Mouse (Mus musculus) cerebellum, adult 8-10 months (tissue): ENCODE results near the gene Tcf15.

Experiments
- DNase-seq: peaks from one replicate; pipeline ENCODE4 v3.0.0; 2022

Gene Tcf15

DNA sequence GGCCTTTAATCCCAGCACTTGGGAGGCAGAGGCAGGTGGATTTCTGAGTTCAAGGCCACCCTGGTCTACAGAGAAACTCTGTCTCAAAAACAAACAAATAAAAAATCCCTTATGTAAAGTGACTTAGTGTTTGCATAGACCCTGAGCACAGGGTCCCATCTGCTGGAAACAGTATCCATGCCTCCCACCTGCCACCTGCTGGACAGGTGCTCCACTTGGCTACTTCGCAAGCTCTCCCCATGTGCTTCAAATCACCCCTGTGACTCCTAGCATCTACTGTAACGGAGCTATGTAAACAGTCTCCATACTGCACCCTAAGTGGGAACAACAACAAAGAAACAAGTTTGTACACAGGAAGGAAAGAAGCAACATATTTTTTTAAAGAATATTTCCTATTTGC is 14.8 kb upstream of the Tcf15 start:
- DNase-seq = no peak

DNA sequence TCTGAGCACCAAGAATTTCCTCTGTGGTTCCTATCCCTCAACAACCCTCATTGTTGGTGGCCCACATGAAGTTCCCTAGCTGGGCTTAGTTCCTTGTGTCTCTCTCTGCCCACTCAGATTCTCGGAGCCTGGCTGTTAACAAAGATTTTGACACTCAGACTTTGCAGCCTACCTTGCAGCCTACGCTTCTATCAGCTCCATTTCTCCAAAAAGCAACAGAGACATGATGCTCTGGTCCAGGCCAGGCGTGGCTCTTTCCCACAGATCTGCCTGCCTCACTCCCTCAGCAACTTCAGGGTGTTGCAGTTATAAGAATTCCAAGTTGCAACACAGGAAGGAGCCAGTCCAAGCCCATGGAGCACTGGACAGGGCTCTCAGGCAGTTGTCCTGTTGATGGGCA is 13.6 kb upstream of the Tcf15 start:
- DNase-seq = no peak

DNA sequence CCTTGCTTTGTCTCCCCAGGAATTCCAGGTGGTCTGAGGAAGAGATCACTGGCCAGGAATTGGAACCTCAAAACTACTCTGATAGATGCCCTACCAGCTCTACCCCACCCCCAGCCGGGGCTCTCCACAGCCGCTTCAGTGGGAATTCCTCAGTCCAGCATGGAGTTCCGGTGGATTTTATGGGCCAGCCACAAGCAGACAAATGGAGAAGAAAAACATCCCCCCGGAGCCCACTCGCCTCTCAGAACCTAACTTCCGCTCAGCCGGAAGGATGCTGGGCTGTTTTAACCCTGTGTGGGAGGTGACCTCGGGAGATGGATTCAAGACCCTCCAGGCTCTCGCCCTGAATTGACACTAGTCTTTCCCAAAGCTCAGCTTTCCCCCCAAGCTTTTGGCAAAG is 11.3 kb upstream of the Tcf15 start:
- DNase-seq = no peak

- DNase-seq = no peak
These were observed 10.7 kb upstream of the Tcf15 start for GRCm38 (mm10) chr2:152132691-152133090.

DNA sequence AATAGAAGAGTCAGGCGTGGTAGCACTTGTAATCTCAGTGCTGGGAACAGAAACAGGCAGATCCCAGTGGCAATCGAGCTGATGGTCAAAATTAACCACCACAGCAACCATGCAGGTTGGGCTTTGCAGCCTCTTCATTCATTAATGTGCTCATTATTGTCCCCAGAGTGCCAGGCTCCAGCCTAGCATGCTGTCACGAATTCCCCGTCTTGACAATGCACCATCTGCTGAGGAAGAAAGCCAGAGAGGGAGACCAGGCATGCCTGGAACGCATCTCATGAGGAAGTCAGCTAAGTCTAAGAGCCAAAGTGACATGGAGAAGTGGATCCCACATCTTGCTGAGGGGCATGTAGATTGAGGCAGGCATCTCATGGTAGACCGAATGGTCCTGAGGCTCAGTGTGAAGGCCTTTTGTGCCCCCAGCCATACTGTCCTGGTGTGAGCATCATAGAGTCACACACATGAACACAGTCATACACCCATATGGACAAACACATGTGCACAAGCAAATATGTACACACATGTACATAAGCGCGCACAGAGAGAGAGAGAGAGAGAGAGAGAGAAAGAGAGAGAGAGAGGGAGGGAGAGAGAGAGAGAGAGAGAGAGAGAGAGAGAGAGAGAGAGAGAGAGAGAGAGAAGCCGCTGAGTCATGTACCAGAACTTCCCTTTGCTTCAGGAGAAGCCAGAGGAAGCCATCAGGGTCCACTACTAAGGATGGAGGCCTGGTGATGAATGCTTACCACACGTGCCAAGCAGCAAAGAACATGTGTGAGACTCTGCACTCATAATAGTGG is 4.0 kb upstream of the Tcf15 start:
- no peak for DNase-seq

- DNase-seq = no peak
These were observed 2.4 kb upstream of the Tcf15 start for GRCm38 (mm10) chr2:152140941-152141340.

GRCm38 (mm10) chr2:152141491-152141890 is 1.9 kb upstream of the Tcf15 start:
- no peak for DNase-seq

GRCm38 (mm10) chr2:152142046-152142445 is 1.3 kb upstream of the Tcf15 start:
- DNase-seq = no peak

DNA sequence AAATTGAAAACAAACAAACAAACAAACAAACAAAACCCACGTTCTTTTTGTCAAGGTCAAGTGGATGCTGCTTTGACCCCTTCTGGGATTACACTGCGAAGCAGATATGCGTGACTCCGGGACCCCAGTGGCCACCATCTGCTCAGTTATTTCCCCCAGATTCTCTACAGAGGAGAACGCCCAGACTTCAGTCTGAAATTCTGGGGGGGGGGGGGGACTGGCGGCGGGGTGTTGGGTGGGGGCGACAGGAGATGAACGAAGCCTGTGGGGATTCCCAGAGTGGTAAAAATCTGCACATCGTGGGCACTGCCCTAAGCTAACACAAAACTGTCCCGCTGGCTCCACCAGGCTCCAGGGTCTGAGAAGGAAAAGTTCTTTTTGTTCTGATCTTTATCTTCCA is 790 bp upstream of the Tcf15 start:
- no peak for DNase-seq

GRCm38 (mm10) chr2:152144158-152144450 is 743 bp downstream of the Tcf15 start:
- no peak for DNase-seq

DNA sequence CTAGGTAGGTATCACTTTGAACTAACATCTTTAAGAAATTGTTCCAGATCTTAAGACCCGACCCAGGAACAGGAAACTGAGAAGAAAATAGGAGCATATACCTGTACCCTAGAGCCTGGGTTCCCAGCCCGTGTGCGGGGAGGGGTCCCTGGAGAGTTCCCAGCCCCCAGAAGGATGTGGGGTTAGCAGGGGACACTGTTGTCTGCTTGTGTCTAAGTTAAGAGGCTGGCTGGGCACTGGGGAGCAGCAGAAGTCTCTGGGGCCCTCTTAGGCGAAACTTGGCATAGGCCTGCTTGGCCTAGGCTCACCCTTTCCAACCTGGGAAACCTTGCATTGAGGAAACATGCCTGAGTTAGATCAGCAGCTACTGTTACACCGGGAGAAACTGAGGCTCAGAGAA is 1.1 kb downstream of the Tcf15 start:
- DNase-seq = no peak

DNA sequence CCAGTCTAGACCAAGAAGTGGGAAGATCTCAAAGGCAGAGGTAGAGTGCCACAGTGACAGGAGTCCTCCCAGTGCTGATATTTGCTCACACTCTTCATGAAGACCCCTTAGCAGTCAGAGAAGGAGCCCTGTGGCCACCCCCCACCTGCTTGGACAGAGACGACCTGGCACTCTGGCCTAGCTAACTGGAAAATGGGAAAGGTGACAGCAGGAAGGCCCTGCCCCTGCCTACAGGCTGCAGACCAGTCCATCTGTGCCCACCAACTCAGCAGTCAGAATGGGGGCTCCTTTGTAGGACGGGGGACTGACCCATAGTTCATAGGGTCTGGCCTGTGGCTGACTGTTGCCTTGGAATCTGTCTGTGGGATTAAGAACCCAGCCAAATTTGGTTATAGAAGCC is 2.4 kb downstream of the Tcf15 start:
- DNase-seq = no peak

GRCm38 (mm10) chr2:152147079-152147478 is 3.7 kb downstream of the Tcf15 start:
- no peak for DNase-seq

DNA sequence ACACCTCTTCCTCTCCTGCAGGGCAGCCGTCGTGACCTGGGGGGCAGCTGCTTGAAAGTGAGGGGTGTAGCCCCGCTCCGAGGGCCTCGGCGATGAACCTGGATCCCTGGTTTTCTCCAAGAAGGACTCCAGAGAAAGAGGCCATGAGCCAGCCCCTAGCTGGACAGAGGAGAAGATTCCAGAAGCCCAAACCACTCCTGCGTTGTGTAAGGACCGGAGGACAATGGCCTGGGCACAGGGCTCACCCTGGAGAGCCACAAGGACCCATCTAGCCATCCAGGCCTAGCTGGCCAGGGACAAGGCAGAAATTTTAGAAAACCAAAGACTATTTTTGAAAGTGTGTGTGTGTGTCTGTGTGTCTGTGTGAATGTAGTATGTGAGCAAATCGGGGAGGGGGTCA is 5.3 kb downstream of the Tcf15 start:
- no peak for DNase-seq

DNA sequence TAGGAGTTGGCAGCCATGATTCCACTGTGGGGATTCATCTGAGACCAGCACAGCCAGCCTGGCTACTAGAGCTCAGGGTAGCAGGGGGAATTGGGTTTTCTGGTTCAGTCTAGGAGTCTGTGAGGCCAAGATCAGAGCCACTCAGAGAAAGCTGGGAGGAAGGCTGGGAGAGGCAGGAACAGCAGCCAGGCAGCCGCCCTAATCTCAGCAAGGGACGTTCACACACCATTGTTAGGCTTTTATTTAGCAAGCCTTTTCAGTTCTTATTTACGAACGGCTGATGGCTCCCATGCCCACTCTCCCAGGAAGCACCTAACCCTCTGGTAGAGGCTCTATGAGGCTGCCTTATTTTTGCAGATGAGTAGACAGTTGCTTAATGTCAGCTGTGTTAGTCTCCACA is 6.5 kb downstream of the Tcf15 start:
- no peak for DNase-seq

- DNase-seq = no peak
These were observed 7.0 kb downstream of the Tcf15 start for GRCm38 (mm10) chr2:152150373-152150772.

GRCm38 (mm10) chr2:152153361-152153760 is 10.0 kb downstream of the Tcf15 start:
- no peak for DNase-seq

- no peak for DNase-seq
These were observed 12.2 kb downstream of the Tcf15 start for GRCm38 (mm10) chr2:152155414-152156208.

- no peak for DNase-seq
These were observed 13.1 kb downstream of the Tcf15 start for GRCm38 (mm10) chr2:152156471-152156870.

GRCm38 (mm10) chr2:152159487-152159886 is 16.1 kb downstream of the Tcf15 start:
- no peak for DNase-seq

- no peak for DNase-seq
These were observed 22.9 kb downstream of the Tcf15 start for GRCm38 (mm10) chr2:152166257-152166656.

DNA sequence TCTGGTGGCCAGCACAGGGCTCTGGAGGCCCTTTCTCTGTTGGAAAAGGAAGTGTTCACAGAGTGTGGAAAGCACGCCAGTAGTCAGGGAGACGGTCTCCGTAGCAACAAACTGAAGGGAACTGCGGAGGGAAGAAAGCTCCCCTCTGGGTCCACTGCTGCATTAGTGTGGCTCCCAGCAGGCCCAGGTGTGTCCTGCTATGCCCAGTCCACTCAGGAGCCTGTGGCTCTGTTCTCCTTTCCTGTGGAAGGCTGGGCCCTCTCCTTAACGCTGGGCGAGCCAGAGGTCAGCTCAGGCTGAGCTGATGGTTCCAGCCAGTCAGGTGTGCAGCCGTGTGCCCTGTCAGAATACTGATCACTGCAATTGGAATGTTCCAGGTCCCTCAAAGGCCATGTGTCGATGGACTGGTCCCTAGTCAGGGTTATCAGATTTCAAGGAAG is 24.5 kb downstream of the Tcf15 start:
- no peak for DNase-seq

- no peak for DNase-seq
These were observed 26.0 kb downstream of the Tcf15 start for GRCm38 (mm10) chr2:152169377-152169776.

GRCm38 (mm10) chr2:152174861-152175260 is 31.5 kb downstream of the Tcf15 start:
- no peak for DNase-seq

- no peak for DNase-seq
These were observed 33.3 kb downstream of the Tcf15 start for GRCm38 (mm10) chr2:152176659-152177058.
